Mouse (Mus musculus): ENCODE results near the gene Dzip1l. TPM values are rescaled to one million over a fixed set of nuclear protein-coding genes. Genes with fewer than 3 reads are reported as not detected.

Gene Dzip1l
- total RNA-seq, 2 experiments from 2014 or later: not detected

GRCm38 (mm10) chr9:99645416-99645815, 16.1 kb downstream of the Dzip1l start:
- ATAC-seq (replicated peaks; ENCODE audit: poor library complexity, severe bottlenecking): no peak

DNA sequence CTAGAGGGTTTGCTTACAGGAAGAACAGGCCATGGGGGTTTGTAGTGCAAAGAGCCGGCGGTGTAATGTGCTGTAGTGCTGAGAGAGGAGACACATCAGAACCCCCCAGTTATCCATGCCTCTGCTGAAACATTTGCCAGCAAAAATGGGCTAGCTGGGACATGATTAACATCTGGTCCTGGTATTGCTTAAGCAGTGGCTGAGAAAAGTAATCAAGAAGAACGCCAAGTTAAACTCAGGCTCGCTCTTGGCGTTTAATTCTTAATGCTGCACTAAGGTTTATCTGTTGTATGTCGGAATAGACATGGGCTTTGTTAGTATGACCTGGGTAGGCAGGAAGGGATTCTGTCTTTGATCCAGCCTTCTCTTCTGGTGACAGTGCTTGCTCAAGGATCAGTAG, 16.8 kb downstream of the Dzip1l start:
- ATAC-seq (replicated peaks; ENCODE audit: poor library complexity, severe bottlenecking): no peak

GRCm38 (mm10) chr9:99660756-99661155, 31.5 kb downstream of the Dzip1l start:
- no peak for ATAC-seq (replicated peaks; ENCODE audit: poor library complexity, severe bottlenecking)

GRCm38 (mm10) chr9:99661606-99662166, 32.4 kb downstream of the Dzip1l start:
- ATAC-seq (replicated peaks; ENCODE audit: poor library complexity, severe bottlenecking): no peak

- peak; percentile 89 for ATAC-seq (replicated peaks; ENCODE audit: poor library complexity, severe bottlenecking)
These were observed 33.1 kb downstream of the Dzip1l start for GRCm38 (mm10) chr9:99662406-99662805.

- ATAC-seq (replicated peaks; ENCODE audit: poor library complexity, severe bottlenecking): no peak
These were observed 33.6 kb downstream of the Dzip1l start for GRCm38 (mm10) chr9:99662887-99663286.

GRCm38 (mm10) chr9:99667596-99667995, 38.3 kb downstream of the Dzip1l start:
- ATAC-seq (replicated peaks; ENCODE audit: poor library complexity, severe bottlenecking): no peak

DNA sequence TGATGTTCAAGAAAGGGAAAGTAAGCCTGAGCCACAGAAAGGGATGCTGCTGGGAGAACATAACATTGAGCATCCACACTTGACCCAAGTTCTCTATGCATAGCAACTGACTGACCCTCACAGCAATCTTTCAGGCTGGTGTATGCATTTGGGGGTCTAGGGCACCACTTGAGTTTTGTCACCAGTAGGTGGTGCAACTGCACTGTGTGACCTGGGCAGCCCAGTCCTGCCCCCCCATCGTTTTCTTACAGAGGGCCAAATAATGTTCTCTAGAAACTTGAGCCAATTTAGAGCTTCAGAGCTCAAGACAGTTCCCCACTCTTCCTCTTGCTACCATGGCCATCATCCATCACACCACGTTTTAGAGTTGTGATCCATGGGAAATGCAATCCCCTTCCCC, 42.3 kb downstream of the Dzip1l start:
- no peak for ATAC-seq (replicated peaks; ENCODE audit: poor library complexity, severe bottlenecking)

GRCm38 (mm10) chr9:99675714-99676113, 46.4 kb downstream of the Dzip1l start:
- no peak for ATAC-seq (replicated peaks; ENCODE audit: poor library complexity, severe bottlenecking)

- no peak for ATAC-seq (replicated peaks; ENCODE audit: poor library complexity, severe bottlenecking)
These were observed 52.8 kb downstream of the Dzip1l start for GRCm38 (mm10) chr9:99681980-99682570.

- no peak for ATAC-seq (replicated peaks; ENCODE audit: poor library complexity, severe bottlenecking)
These were observed 55.8 kb downstream of the Dzip1l start for GRCm38 (mm10) chr9:99685061-99685521.

DNA sequence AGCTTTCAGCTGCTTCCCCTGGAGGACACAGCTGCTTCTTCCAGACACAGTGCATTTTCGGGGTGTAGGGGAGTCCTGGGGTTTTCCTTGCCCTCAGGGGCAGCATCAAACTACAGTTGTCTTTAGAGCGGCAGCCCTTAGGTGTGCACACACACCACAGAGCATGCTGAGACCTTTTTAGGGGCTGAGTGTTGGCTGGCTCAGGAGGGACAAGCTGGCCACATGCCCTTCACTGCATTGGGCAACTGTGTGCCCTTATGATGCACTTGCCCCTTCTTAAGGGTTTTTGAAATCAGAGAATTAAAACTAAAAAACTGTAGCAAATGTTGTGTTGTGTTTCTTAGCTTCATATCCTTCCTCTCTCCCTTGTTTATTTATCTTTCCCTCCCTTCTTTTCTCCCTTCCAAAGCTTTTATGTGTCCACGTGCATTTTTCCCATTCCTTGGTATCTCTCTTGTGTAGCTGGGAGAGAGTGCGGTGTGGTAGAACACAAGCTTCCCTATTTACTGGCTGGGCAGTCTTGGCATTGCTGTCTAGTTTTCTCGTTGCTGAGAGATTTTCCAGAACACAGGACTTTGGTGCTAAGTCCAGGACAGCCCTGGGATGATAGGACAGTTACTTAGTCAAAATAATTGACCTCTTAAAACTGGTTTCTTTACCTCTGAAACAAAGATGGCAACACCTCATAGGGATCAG, 56.4 kb downstream of the Dzip1l start:
- no peak for ATAC-seq (replicated peaks; ENCODE audit: poor library complexity, severe bottlenecking)

DNA sequence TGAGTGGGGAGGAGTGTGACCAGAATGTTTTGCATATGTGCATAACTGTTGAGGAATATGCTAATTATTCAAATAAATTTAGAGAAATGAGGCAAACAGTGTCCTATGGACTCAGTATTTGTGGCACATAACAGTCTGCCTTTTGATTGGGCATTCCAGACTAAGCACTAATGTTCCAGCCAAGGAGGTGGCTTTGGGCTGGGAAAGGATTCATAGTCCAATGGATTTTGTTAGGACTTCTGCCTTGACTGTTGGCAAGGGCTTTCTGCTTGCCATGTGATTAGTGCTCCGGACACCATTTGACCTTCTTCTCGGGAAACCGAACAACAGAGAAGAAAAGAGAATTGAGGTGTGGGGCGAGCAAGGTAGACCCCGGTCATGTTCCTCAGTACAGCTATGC, 60.5 kb downstream of the Dzip1l start:
- no peak for ATAC-seq (replicated peaks; ENCODE audit: poor library complexity, severe bottlenecking)

DNA sequence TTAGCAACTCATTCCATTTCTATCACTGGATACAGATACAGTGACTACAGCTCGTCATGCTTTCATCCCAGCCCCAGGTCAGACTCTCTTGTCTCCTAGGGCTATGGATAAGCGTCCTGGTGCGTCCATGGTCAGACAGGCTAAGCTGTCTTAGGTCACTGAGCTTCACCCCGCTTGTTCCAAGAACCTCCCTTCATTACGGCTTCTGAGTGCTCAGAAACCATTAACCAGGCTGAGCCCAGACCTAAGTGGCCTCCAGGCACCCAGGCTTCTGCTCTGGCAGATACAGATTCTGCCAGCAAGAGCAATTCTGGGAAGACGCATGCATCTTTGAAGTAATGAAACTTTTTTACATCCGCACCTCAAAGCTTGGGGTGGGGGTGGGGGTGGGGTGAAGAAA, 61.1 kb downstream of the Dzip1l start:
- no peak for ATAC-seq (replicated peaks; ENCODE audit: poor library complexity, severe bottlenecking)

- no peak for ATAC-seq (replicated peaks; ENCODE audit: poor library complexity, severe bottlenecking)
These were observed 65.7 kb downstream of the Dzip1l start for GRCm38 (mm10) chr9:99694961-99695360.

- ATAC-seq (replicated peaks; ENCODE audit: poor library complexity, severe bottlenecking): no peak
These were observed 70.6 kb downstream of the Dzip1l start for GRCm38 (mm10) chr9:99699752-99700389.

DNA sequence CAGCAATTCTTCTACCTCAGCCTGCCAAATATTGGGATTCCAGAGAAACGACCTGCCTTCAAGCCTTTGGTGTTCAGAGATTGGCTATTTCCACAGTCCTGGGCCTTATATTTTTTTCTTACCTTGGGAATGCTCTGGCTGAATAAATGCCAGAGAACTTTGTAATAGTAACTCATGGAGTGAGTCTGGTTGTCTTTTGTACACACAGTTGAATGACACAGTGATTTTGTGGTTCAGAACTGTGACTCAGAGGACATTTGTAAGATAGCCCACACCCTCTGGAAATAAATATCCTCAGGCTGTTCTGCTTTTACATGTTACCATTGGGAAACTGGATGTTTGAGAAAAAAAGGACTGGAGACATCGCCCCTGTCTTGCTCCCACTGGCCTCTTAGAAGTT, 71.9 kb downstream of the Dzip1l start:
- no peak for ATAC-seq (replicated peaks; ENCODE audit: poor library complexity, severe bottlenecking)

GRCm38 (mm10) chr9:99702215-99702614, 72.9 kb downstream of the Dzip1l start:
- ATAC-seq (replicated peaks; ENCODE audit: poor library complexity, severe bottlenecking): no peak

- ATAC-seq (replicated peaks; ENCODE audit: poor library complexity, severe bottlenecking): no peak
These were observed 74.4 kb downstream of the Dzip1l start for GRCm38 (mm10) chr9:99703711-99704110.

DNA sequence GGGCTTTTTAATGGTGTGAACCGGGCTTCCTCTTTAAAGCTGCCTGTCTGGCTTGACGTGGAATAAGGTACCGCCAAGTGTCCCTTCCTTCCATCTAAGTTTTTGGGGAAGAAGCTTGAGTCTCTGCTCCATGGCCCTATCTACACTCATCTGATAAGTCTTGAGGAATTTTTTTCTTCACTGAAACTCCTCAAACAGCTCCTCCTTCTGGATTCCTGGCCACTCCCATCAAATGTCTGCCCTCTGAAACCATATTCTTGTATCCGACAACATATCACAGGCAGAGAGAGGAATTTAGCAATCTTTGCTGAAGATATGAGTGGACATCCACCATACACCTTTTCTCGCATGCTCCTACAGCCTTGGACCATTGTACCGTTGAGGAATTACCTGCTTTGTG, 77.0 kb downstream of the Dzip1l start:
- no peak for ATAC-seq (replicated peaks; ENCODE audit: poor library complexity, severe bottlenecking)

DNA sequence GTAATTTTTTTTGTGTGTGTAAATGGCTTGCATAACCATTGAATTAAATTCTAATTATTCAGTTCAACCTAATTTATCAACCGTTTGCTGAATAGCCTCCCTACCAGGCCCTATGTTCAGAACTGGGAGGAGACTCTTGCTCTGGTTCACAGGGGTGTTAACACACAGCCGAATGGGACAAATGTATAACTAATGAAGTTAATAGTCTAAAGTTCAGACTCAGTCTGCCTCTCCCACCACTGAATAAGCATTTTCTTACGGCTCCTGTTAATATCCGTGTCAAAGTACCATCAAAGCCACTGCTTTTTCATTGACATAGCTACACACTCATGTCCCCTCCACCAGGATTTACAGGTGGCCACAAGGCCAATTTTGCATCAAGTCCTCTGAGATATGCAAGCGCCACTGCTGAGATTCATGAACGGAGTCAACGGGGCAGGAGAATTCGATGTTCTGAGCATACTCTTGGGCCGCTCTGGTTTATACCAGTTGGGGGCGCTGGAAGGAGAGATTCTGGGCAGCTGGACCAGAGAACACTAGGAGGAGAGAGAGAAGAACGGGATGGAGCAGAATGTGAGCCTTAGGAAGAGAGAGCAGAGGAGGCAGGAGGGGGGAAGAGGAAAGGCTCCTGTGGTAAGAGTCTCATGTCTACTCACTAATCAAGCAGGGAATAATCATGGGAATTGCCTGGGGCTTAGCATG, 78.3 kb downstream of the Dzip1l start:
- no peak for ATAC-seq (replicated peaks; ENCODE audit: poor library complexity, severe bottlenecking)
